Mouse (Mus musculus) MEL (cell line): Measurements from ENCODE around the gene B230217C12Rik. TPM values are rescaled to one million over a fixed set of nuclear protein-coding genes. Genes with fewer than 3 reads are reported as not detected.

Experiments
- DNase-seq: peaks from one replicate; pipeline ENCODE4 v3.0.0; 2011; ENCODE audit warnings: low read depth, low spot score
- H3K27ac ChIP-seq: 2 replicates; pipeline ENCODE4 v1.5.1; 2012; ENCODE audit warnings: low read depth, mild to moderate bottlenecking, control low read depth, low read length, moderate library complexity; ENCODE audit not compliant: control insufficient read depth
- H3K27me3 ChIP-seq, 2 experiments: fragments of 150-350 bp in 1 of 2; sonication (generic) in 1 of 2; 2 replicates each; pipeline ENCODE4 v1.6.1; 2012; ENCODE audit warnings: low read length in 2 of 2, mild to moderate bottlenecking in 2 of 2, improper control_type of control experiment in 1 of 2, moderate library complexity in 1 of 2; ENCODE audit not compliant: insufficient read depth in 2 of 2, control insufficient read depth in 1 of 2
- H3K36me3 ChIP-seq, 2 experiments: 2 replicates each; pipeline ENCODE4 v1.6.1; 2012 to 2014; ENCODE audit warnings: low read length in 2 of 2, improper control_type of control experiment in 1 of 2, inconsistent platforms in 1 of 2, mild to moderate bottlenecking in 1 of 2; ENCODE audit not compliant: insufficient read depth in 2 of 2, control insufficient read depth in 1 of 2
- H3K4me1 ChIP-seq, 2 experiments: fragments of 150-350 bp in 1 of 2; sonication (generic) in 1 of 2; 2 replicates each; pipeline ENCODE4 v1.6.1; 2012; ENCODE audit warnings: low read length in 2 of 2, improper control_type of control experiment in 1 of 2, mild to moderate bottlenecking in 1 of 2; ENCODE audit not compliant: insufficient read depth in 2 of 2, control insufficient read depth in 1 of 2
- H3K4me3 ChIP-seq, 2 experiments: fragments of 150-350 bp in 1 of 2; sonication (generic) in 1 of 2; 2 replicates each; pipeline ENCODE4 v1.5.1; 2012; ENCODE audit warnings: low read depth in 2 of 2, low read length in 2 of 2, mild to moderate bottlenecking in 2 of 2, moderate library complexity in 2 of 2, control low read depth in 1 of 2, improper control_type of control experiment in 1 of 2; ENCODE audit not compliant: control insufficient read depth in 1 of 2, insufficient read depth in 1 of 2
- H3K79me2 ChIP-seq: 2 replicates; pipeline ENCODE4 v1.6.1; 2012; ENCODE audit warnings: mild to moderate bottlenecking, low read length, moderate library complexity; ENCODE audit not compliant: control insufficient read depth, poor library complexity, insufficient read depth
- H3K9ac ChIP-seq: 2 replicates; pipeline ENCODE4 v1.6.1; 2012; ENCODE audit warnings: low read depth, mild to moderate bottlenecking, control low read depth, low read length, moderate library complexity; ENCODE audit not compliant: control insufficient read depth, poor library complexity, severe bottlenecking
- H3K9me3 ChIP-seq: fragments of 150-350 bp; sonication (generic); replicated peaks from 2 replicates; pipeline ENCODE4 v1.6.1; 2012; ENCODE audit warnings: mild to moderate bottlenecking, low read length, improper control_type of control experiment, moderate library complexity; ENCODE audit not compliant: insufficient read depth
- BHLHE40 ChIP-seq: IDR thresholded peaks from 2 replicates; pipeline ENCODE4 v1.6.1; 2012; ENCODE audit warnings: low read depth, mild to moderate bottlenecking, inconsistent platforms, low read length, improper control_type of control experiment, borderline replicate concordance
- CHD2 ChIP-seq: IDR thresholded peaks from 2 replicates; pipeline ENCODE4 v1.6.1; 2011; ENCODE audit warnings: low read length, improper control_type of control experiment
- CTCF ChIP-seq, 3 experiments: IDR thresholded peaks in 2 of 3; conservative IDR thresholded peaks in 1 of 3; 2 replicates each; pipeline ENCODE4 v1.5.1; 2011 to 2012; ENCODE audit warnings: low read length in 3 of 3, low read depth in 2 of 3, mild to moderate bottlenecking in 2 of 3, improper control_type of control experiment in 1 of 3, inconsistent platforms in 1 of 3, mixed read lengths in 1 of 3, moderate library complexity in 1 of 3; ENCODE audit not compliant: control insufficient read depth in 1 of 3, insufficient read depth in 1 of 3, poor library complexity in 1 of 3, severe bottlenecking in 1 of 3
- E2F4 ChIP-seq: IDR thresholded peaks from 2 replicates; pipeline ENCODE4 v1.6.1; 2011; ENCODE audit warnings: low read depth, low read length, improper control_type of control experiment, borderline replicate concordance
- EP300 ChIP-seq, 2 experiments: IDR thresholded peaks; 2 replicates each; pipeline ENCODE4 v1.6.1; 2011; ENCODE audit warnings: improper control_type of control experiment in 2 of 2, low read length in 2 of 2, low read depth in 1 of 2, mild to moderate bottlenecking in 1 of 2
- ETS1 ChIP-seq: IDR thresholded peaks from 2 replicates; pipeline ENCODE4 v1.6.1; 2012; ENCODE audit warnings: low read depth, mild to moderate bottlenecking, inconsistent platforms, low read length, improper control_type of control experiment, moderate library complexity
- GABPA ChIP-seq: IDR thresholded peaks from 2 replicates; pipeline ENCODE4 v1.6.1; 2012; ENCODE audit warnings: low read depth, mild to moderate bottlenecking, inconsistent platforms, low read length, improper control_type of control experiment, moderate library complexity
- GATA1 ChIP-seq: IDR thresholded peaks from 2 replicates; pipeline ENCODE4 v1.6.1; 2011; ENCODE audit warnings: low read depth, low read length, improper control_type of control experiment
- HCFC1 ChIP-seq: IDR thresholded peaks from 2 replicates; pipeline ENCODE4 v1.6.1; 2012; ENCODE audit warnings: low read depth, mild to moderate bottlenecking, inconsistent platforms, low read length, improper control_type of control experiment, moderate library complexity
- JUND ChIP-seq: IDR thresholded peaks from 2 replicates; pipeline ENCODE4 v1.6.1; 2011; ENCODE audit warnings: low read depth, mild to moderate bottlenecking, improper control_type of control experiment, low read length
- MAX ChIP-seq: IDR thresholded peaks from 2 replicates; pipeline ENCODE4 v1.6.1; 2011; ENCODE audit warnings: low read length, improper control_type of control experiment
- MAZ ChIP-seq: IDR thresholded peaks from 2 replicates; pipeline ENCODE4 v1.6.1; 2012; ENCODE audit warnings: low read depth, mild to moderate bottlenecking, inconsistent platforms, low read length, improper control_type of control experiment
- MYB ChIP-seq: IDR thresholded peaks from 2 replicates; pipeline ENCODE4 v1.6.1; 2011; ENCODE audit warnings: mild to moderate bottlenecking, low read depth, low read length, improper control_type of control experiment
- POLR2A ChIP-seq, 2 experiments: IDR thresholded peaks; 2 replicates each; pipeline ENCODE4 v1.6.1; 2011 to 2012; ENCODE audit warnings: low read length in 2 of 2, mild to moderate bottlenecking in 2 of 2, control low read depth in 1 of 2, improper control_type of control experiment in 1 of 2, low read depth in 1 of 2, moderate library complexity in 1 of 2; ENCODE audit not compliant: control insufficient read depth in 1 of 2, insufficient read depth in 1 of 2, poor library complexity in 1 of 2
- POLR2AphosphoS2 ChIP-seq: IDR thresholded peaks from 2 replicates; pipeline ENCODE4 v1.6.1; 2011; ENCODE audit warnings: low read length, improper control_type of control experiment
- POLR2AphosphoS5 ChIP-seq: IDR thresholded peaks from 2 replicates; pipeline ENCODE4 v1.6.1; 2012; ENCODE audit warnings: low read depth, borderline replicate concordance, mild to moderate bottlenecking, inconsistent platforms, low read length, moderate library complexity, mixed read lengths
- RCOR1 ChIP-seq: IDR thresholded peaks from 2 replicates; pipeline ENCODE4 v1.6.1; 2012; ENCODE audit warnings: low read depth, mild to moderate bottlenecking, inconsistent platforms, low read length, improper control_type of control experiment
- SMC3 ChIP-seq: IDR thresholded peaks from 2 replicates; pipeline ENCODE4 v1.6.1; 2011; ENCODE audit warnings: low read depth, low read length, improper control_type of control experiment
- TAL1 ChIP-seq: IDR thresholded peaks from 2 replicates; pipeline ENCODE4 v1.6.1; 2012; ENCODE audit warnings: mild to moderate bottlenecking, inconsistent platforms, low read length, moderate library complexity, mixed read lengths
- USF1 ChIP-seq: IDR thresholded peaks from 2 replicates; pipeline ENCODE4 v1.6.1; 2014; ENCODE audit warnings: low read depth, mild to moderate bottlenecking, inconsistent platforms, low read length, improper control_type of control experiment, moderate library complexity
- USF2 ChIP-seq, 2 experiments: IDR thresholded peaks; 2 replicates each; pipeline ENCODE4 v1.6.1; 2011 to 2012; ENCODE audit warnings: improper control_type of control experiment in 2 of 2, low read length in 2 of 2, borderline replicate concordance in 1 of 2, inconsistent platforms in 1 of 2, low read depth in 1 of 2, mild to moderate bottlenecking in 1 of 2; ENCODE audit not compliant: insufficient read depth in 1 of 2
- ZC3H11A ChIP-seq: IDR thresholded peaks from 2 replicates; pipeline ENCODE4 v1.6.1; 2012; ENCODE audit warnings: low read depth, mild to moderate bottlenecking, inconsistent platforms, low read length, improper control_type of control experiment
- ZKSCAN1 ChIP-seq: IDR thresholded peaks from 2 replicates; pipeline ENCODE4 v1.6.1; 2012; ENCODE audit warnings: low read depth, mild to moderate bottlenecking, inconsistent platforms, low read length, improper control_type of control experiment, moderate library complexity
- ZNF384 ChIP-seq: IDR thresholded peaks from 2 replicates; pipeline ENCODE4 v1.6.1; 2012; ENCODE audit warnings: low read depth, mild to moderate bottlenecking, inconsistent platforms, low read length, improper control_type of control experiment
- polyA plus RNA-seq, 2 experiments: library from polyadenylated mRNA; stranded (reverse) in 1 of 2; unstranded in 1 of 2; fragments of >175 nt in 1 of 2; fragments of >200 nt in 1 of 2; gene quantifications; 2 replicates each; pipeline versions ENCODE4 v1.2.1 to v1.2.4; 2012; ENCODE audit warnings: low replicate concordance in 2 of 2, low read depth in 1 of 2; ENCODE audit not compliant: insufficient read length in 2 of 2, insufficient read depth in 1 of 2, missing spikeins in 1 of 2
- total RNA-seq: library from RNA; depleted of rRNA; stranded (reverse); fragments of 300-350 nt; gene quantifications from 2 replicates; pipeline ENCODE4 v1.2.3, GENCODE M21; 2012

B230217C12Rik gene
- total and polyA plus RNA-seq, 3 experiments: 0.81 TPM; not detected in 2

GRCm38 (mm10) chr11:97826414-97826813, 14.2 kb upstream of the B230217C12Rik start:
- Histone ChIP-seq H3K27me3 (no peaks in the 10 kb centered on the region), H3K4me3 (peak overlapping the region in 1 of 2 experiments; percentile 22; a peak in 2 of 4 replicates), H3K9me3 (no peaks in the 10 kb centered on the region), H3K36me3 (peaks cover 1 to 4% of the 10 kb centered on the region in 2 experiments), H3K79me2 (no peaks in the 10 kb centered on the region), H3K4me1 (peaks cover 11 to 19% of the 10 kb centered on the region in 2 experiments), H3K9ac (peak overlapping the region; percentile 49), H3K27ac (peak overlapping the region; percentile 65)
- peak; percentile 67 for DNase-seq
- TF ChIP-seq GATA1 (no peak), ZKSCAN1 (no peak), MYB (no peak), MAX (no peak), HCFC1 (no peak), EP300 (IDR thresholded peaks at IDR 0.05; ENCODE audit: low read depth in 1 of 2, low read length in 2 of 2) (no peak), TAL1 (no peak), USF1 (no peak), USF2 (IDR thresholded peaks at IDR 0.05; ENCODE audit: borderline replicate concordance in 1 of 2, insufficient read depth in 1 of 2, low read depth in 1 of 2, low read length in 2 of 2) (no peak), RCOR1 (0 out of 2 replicates have a peak, but pooled peaks have one; percentile 18), POLR2A (IDR thresholded peaks at IDR 0.05; ENCODE audit: control insufficient read depth in 1 of 2, insufficient read depth in 1 of 2, low read depth in 1 of 2, low read length in 2 of 2, poor library complexity in 1 of 2) (no peak), ZC3H11A (no peak), CTCF (IDR thresholded peaks at IDR 0.05 in 2 of 3, conservative IDR thresholded peaks at IDR 0.05 in 1 of 3; ENCODE audit: control insufficient read depth in 1 of 3, insufficient read depth in 1 of 3, low read depth in 2 of 3, low read length in 3 of 3, poor library complexity in 1 of 3, severe bottlenecking in 1 of 3) (no peak), MAZ (0 out of 2 replicates have a peak, but pooled peaks have one; percentile 2)

DNA sequence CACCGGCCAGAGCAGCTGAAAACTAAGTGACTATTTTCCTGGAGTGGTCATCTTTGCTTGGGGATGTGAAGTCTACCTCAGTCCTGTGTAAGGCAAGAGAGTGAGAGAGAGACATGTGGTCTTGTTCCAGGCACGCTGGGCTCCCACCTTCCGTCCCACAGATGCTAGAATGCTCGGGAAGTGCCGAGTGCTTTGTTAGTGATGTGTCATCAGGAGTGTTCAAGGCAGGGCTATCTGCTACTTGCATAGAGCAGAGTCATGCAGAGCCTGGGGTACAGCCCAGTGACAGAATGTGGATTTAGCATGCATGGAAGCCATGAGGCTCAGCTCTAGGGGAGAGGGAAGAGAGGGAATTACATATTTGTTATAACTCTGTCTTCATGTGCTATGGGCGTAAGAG, 12.9 kb upstream of the B230217C12Rik start:
- no peaks in the 10 kb centered on the region for H3K27me3 ChIP-seq
- H3K79me2 ChIP-seq: no peaks in the 10 kb centered on the region
- H3K4me1 ChIP-seq: peaks cover 11 to 19% of the 10 kb centered on the region in 2 experiments
- H3K9me3 ChIP-seq: no peaks in the 10 kb centered on the region
- no peak for DNase-seq
- H3K27ac ChIP-seq: no peak overlapping the region
- peaks cover 1 to 4% of the 10 kb centered on the region in 2 experiments for H3K36me3 ChIP-seq
- H3K9ac ChIP-seq: no peak overlapping the region
- TF ChIP-seq E2F4 (no peak), GATA1 (no peak), POLR2AphosphoS5 (no peak), CHD2 (no peak), JUND (no peak), ETS1 (no peak), MAX (no peak), TAL1 (no peak), MYB (no peak), BHLHE40 (no peak), HCFC1 (no peak), ZNF384 (no peak), SMC3 (no peak), POLR2AphosphoS2 (no peak), CTCF (IDR thresholded peaks at IDR 0.05 in 2 of 3, conservative IDR thresholded peaks at IDR 0.05 in 1 of 3; ENCODE audit: control insufficient read depth in 1 of 3, insufficient read depth in 1 of 3, low read depth in 2 of 3, low read length in 3 of 3, poor library complexity in 1 of 3, severe bottlenecking in 1 of 3) (no peak), GABPA (no peak), POLR2A (IDR thresholded peaks at IDR 0.05; ENCODE audit: control insufficient read depth in 1 of 2, insufficient read depth in 1 of 2, low read depth in 1 of 2, low read length in 2 of 2, poor library complexity in 1 of 2) (no peak), USF1 (no peak), USF2 (IDR thresholded peaks at IDR 0.05; ENCODE audit: borderline replicate concordance in 1 of 2, insufficient read depth in 1 of 2, low read depth in 1 of 2, low read length in 2 of 2) (no peak), MAZ (no peak)
- H3K4me3 ChIP-seq: no peak overlapping the region
